Mouse (Mus musculus): Measurements from ENCODE around the gene Gm10842. TPM values are rescaled to one million over a fixed set of nuclear protein-coding genes. Genes with fewer than 3 reads are reported as not detected.

The Gm10842 gene
- polyA plus RNA-seq, 1 experiment from 2014 or later, result not detected

- Histone ChIP-seq H3K4me2 (ENCODE audit: low read depth, low read length) (no peak overlapping the region), H3K4me1 (ENCODE audit: control insufficient read depth, low read depth, low read length) (peaks cover 47% of the 10 kb centered on the region), H3K27ac (ENCODE audit: low read length) (peak overlapping the region; percentile 82), H3K4me3 (ENCODE audit: low read depth, low read length) (no peak overlapping the region), H3K9me3 (replicated peaks; ENCODE audit: control insufficient read depth, low read length) (no peaks in the 10 kb centered on the region), H3K9ac (ENCODE audit: low read depth, low read length) (peak overlapping the region; percentile 24; the same call in 1 of the 2 replicates), H3K36me3 (ENCODE audit: control insufficient read depth, insufficient read depth) (no peaks in the 10 kb centered on the region), H3K27me3 (ENCODE audit: control insufficient read depth, insufficient read depth, low read depth, low read length) (no peaks in the 10 kb centered on the region)
- 54% methylated on average over 4 of the region's 4 CpGs for WGBS (ENCODE audit: insufficient replicate concordance)
- ATAC-seq (ENCODE audit: low read depth), result no peak
These were observed 4.0 kb downstream of the Gm10842 start for GRCm38 (mm10) chr11:105150691-105151090.

DNA sequence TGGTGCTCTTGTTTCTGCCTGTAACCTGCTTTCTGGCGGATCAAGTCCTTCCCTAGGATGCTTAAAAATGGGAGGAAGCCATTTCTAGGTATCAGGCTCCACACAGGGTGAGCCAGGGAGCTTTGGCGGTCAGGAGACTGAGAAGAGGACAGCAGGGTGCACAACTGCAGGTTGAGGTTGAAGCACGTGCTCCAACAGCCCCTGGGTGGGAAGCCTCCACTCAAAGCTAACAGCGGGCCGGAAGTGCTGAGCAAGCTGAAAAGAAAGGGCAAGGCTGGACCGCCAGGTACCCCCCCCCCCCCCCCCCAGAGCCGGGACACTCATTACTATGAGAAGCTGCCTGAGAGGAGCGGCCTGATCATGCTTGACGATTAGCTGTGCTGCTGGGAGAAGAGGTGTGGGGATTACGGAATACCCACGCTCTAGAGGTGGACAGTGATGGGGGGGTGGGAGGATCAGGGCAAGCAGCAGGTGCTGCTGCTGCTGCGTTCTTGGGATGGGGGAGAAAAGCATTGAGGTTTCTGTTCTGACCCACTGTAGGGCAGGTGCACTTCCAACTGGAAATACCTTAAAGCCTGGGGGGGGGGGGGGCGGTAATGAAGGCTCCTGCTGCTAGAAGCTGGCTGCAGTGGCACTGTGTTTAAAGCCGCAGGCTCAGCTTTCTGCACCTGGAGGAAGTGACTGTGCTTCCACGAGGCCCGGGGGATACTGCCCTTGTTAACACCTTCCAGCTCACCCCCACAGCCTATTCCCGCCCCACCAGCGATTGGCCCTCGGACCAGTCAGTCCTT, 4.7 kb downstream of the Gm10842 start:
- no peak overlapping the region for H3K4me3 ChIP-seq (ENCODE audit: low read depth, low read length)
- WGBS (ENCODE audit: insufficient replicate concordance), result 20% methylated on average over 18 of the region's 19 CpGs
- peaks cover 52% of the 10 kb centered on the region for H3K4me1 ChIP-seq (ENCODE audit: control insufficient read depth, low read depth, low read length)
- peak overlapping the region; percentile 68 for H3K4me2 ChIP-seq (ENCODE audit: low read depth, low read length)
- no peak for ATAC-seq (ENCODE audit: low read depth)
- peak overlapping the region; percentile 82 for H3K27ac ChIP-seq (ENCODE audit: low read length)
- H3K36me3 ChIP-seq (ENCODE audit: control insufficient read depth, insufficient read depth), result no peaks in the 10 kb centered on the region
- no peaks in the 10 kb centered on the region for H3K9me3 ChIP-seq (replicated peaks; ENCODE audit: control insufficient read depth, low read length)
- no peaks in the 10 kb centered on the region for H3K27me3 ChIP-seq (ENCODE audit: control insufficient read depth, insufficient read depth, low read depth, low read length)
- H3K9ac ChIP-seq (ENCODE audit: low read depth, low read length), result peak overlapping the region; percentile 50

- Histone ChIP-seq H3K4me1 (ENCODE audit: control insufficient read depth, low read depth, low read length) (peaks cover 58% of the 10 kb centered on the region), H3K4me3 (ENCODE audit: low read depth, low read length) (no peak overlapping the region), H3K27ac (ENCODE audit: low read length) (peak overlapping the region; percentile 82), H3K4me2 (ENCODE audit: low read depth, low read length) (peak overlapping the region; percentile 68), H3K27me3 (ENCODE audit: control insufficient read depth, insufficient read depth, low read depth, low read length) (no peaks in the 10 kb centered on the region), H3K36me3 (ENCODE audit: control insufficient read depth, insufficient read depth) (no peaks in the 10 kb centered on the region), H3K9ac (ENCODE audit: low read depth, low read length) (peak overlapping the region; percentile 50), H3K9me3 (replicated peaks; ENCODE audit: control insufficient read depth, low read length) (no peaks in the 10 kb centered on the region)
- no peak for ATAC-seq (ENCODE audit: low read depth)
- WGBS (ENCODE audit: insufficient replicate concordance), result 48% methylated on average over 2 of the region's 4 CpGs
These were observed 5.3 kb downstream of the Gm10842 start for GRCm38 (mm10) chr11:105152017-105152300.

GRCm38 (mm10) chr11:105152357-105152899, 5.7 kb downstream of the Gm10842 start:
- peak overlapping the region; percentile 68 for H3K4me2 ChIP-seq (ENCODE audit: low read depth, low read length)
- peak overlapping the region; percentile 61 for H3K9ac ChIP-seq (ENCODE audit: low read depth, low read length)
- ATAC-seq (ENCODE audit: low read depth), result peak; percentile 86
- peaks cover 62% of the 10 kb centered on the region for H3K4me1 ChIP-seq (ENCODE audit: control insufficient read depth, low read depth, low read length)
- no peaks in the 10 kb centered on the region for H3K36me3 ChIP-seq (ENCODE audit: control insufficient read depth, insufficient read depth)
- H3K27me3 ChIP-seq (ENCODE audit: control insufficient read depth, insufficient read depth, low read depth, low read length), result no peaks in the 10 kb centered on the region
- peak overlapping the region; percentile 38 for H3K4me3 ChIP-seq (ENCODE audit: low read depth, low read length)
- H3K27ac ChIP-seq (ENCODE audit: low read length), result peak overlapping the region; percentile 96
- H3K9me3 ChIP-seq (replicated peaks; ENCODE audit: control insufficient read depth, low read length), result no peaks in the 10 kb centered on the region
- 22% methylated on average over 11 of the region's 11 CpGs for WGBS (ENCODE audit: insufficient replicate concordance)

- Histone ChIP-seq H3K9me3 (replicated peaks; ENCODE audit: control insufficient read depth, low read length) (no peaks in the 10 kb centered on the region), H3K4me1 (ENCODE audit: control insufficient read depth, low read depth, low read length) (peaks cover 70% of the 10 kb centered on the region), H3K4me3 (ENCODE audit: low read depth, low read length) (peak overlapping the region; percentile 38), H3K9ac (ENCODE audit: low read depth, low read length) (peak overlapping the region; percentile 61), H3K4me2 (ENCODE audit: low read depth, low read length) (peak overlapping the region; percentile 68), H3K27ac (ENCODE audit: low read length) (peak overlapping the region; percentile 96), H3K36me3 (ENCODE audit: control insufficient read depth, insufficient read depth) (no peaks in the 10 kb centered on the region), H3K27me3 (ENCODE audit: control insufficient read depth, insufficient read depth, low read depth, low read length) (no peaks in the 10 kb centered on the region)
- WGBS (ENCODE audit: insufficient replicate concordance), result 23% methylated on average over 12 of the region's 12 CpGs
- ATAC-seq (ENCODE audit: low read depth), result peak; percentile 84
These were observed 6.6 kb downstream of the Gm10842 start for GRCm38 (mm10) chr11:105153068-105153833.

- WGBS (ENCODE audit: insufficient replicate concordance), result 53% methylated on average over 4 of the region's 4 CpGs
- no peaks in the 10 kb centered on the region for H3K27me3 ChIP-seq (ENCODE audit: control insufficient read depth, insufficient read depth, low read depth, low read length)
- H3K27ac ChIP-seq (ENCODE audit: low read length), result peak overlapping the region; percentile 48; the same call in 1 of the 2 replicates
- H3K4me1 ChIP-seq (ENCODE audit: control insufficient read depth, low read depth, low read length), result peaks cover 54% of the 10 kb centered on the region
- no peak overlapping the region for H3K9ac ChIP-seq (ENCODE audit: low read depth, low read length)
- no peak for ATAC-seq (ENCODE audit: low read depth)
- no peak overlapping the region for H3K4me2 ChIP-seq (ENCODE audit: low read depth, low read length)
- H3K4me3 ChIP-seq (ENCODE audit: low read depth, low read length), result no peak overlapping the region
- H3K36me3 ChIP-seq (ENCODE audit: control insufficient read depth, insufficient read depth), result no peaks in the 10 kb centered on the region
- no peaks in the 10 kb centered on the region for H3K9me3 ChIP-seq (replicated peaks; ENCODE audit: control insufficient read depth, low read length)
These were observed 9.2 kb downstream of the Gm10842 start for GRCm38 (mm10) chr11:105155915-105156314.

- no peak for ATAC-seq (ENCODE audit: low read depth)
- Histone ChIP-seq H3K36me3 (ENCODE audit: control insufficient read depth, insufficient read depth) (no peaks in the 10 kb centered on the region), H3K9ac (ENCODE audit: low read depth, low read length) (peak overlapping the region; percentile 14; the same call in 1 of the 2 replicates), H3K27ac (ENCODE audit: low read length) (peak overlapping the region; percentile 58), H3K4me3 (ENCODE audit: low read depth, low read length) (peak overlapping the region; percentile 38), H3K27me3 (ENCODE audit: control insufficient read depth, insufficient read depth, low read depth, low read length) (no peaks in the 10 kb centered on the region), H3K9me3 (replicated peaks; ENCODE audit: control insufficient read depth, low read length) (no peaks in the 10 kb centered on the region), H3K4me2 (ENCODE audit: low read depth, low read length) (peak overlapping the region; percentile 33; the same call in 1 of the 2 replicates), H3K4me1 (ENCODE audit: control insufficient read depth, low read depth, low read length) (peaks cover 45% of the 10 kb centered on the region)
- 57% methylated on average over 19 of the region's 19 CpGs for WGBS (ENCODE audit: insufficient replicate concordance)
These were observed 10.1 kb downstream of the Gm10842 start for GRCm38 (mm10) chr11:105156748-105157267.

- no peaks in the 10 kb centered on the region for H3K27me3 ChIP-seq (ENCODE audit: control insufficient read depth, insufficient read depth, low read depth, low read length)
- H3K27ac ChIP-seq (ENCODE audit: low read length), result no peak overlapping the region
- no peak for ATAC-seq (ENCODE audit: low read depth)
- peaks cover 34% of the 10 kb centered on the region for H3K4me1 ChIP-seq (ENCODE audit: control insufficient read depth, low read depth, low read length)
- H3K9ac ChIP-seq (ENCODE audit: low read depth, low read length), result no peak overlapping the region
- no peaks in the 10 kb centered on the region for H3K9me3 ChIP-seq (replicated peaks; ENCODE audit: control insufficient read depth, low read length)
- H3K4me3 ChIP-seq (ENCODE audit: low read depth, low read length), result no peak overlapping the region
- H3K36me3 ChIP-seq (ENCODE audit: control insufficient read depth, insufficient read depth), result no peaks in the 10 kb centered on the region
- peak overlapping the region; percentile 15; the same call in 1 of the 2 replicates for H3K4me2 ChIP-seq (ENCODE audit: low read depth, low read length)
These were observed 11.4 kb downstream of the Gm10842 start for GRCm38 (mm10) chr11:105158047-105158446.

Measured in liver, embryonic 16.5 days (tissue).